Mouse (Mus musculus): Measurements from ENCODE around the gene Impg1. TPM values are rescaled to one million over a fixed set of nuclear protein-coding genes. Genes with fewer than 3 reads are reported as not detected.

The Impg1 gene
- polyA plus RNA-seq, 1 experiment, result 0.30 TPM

DNA sequence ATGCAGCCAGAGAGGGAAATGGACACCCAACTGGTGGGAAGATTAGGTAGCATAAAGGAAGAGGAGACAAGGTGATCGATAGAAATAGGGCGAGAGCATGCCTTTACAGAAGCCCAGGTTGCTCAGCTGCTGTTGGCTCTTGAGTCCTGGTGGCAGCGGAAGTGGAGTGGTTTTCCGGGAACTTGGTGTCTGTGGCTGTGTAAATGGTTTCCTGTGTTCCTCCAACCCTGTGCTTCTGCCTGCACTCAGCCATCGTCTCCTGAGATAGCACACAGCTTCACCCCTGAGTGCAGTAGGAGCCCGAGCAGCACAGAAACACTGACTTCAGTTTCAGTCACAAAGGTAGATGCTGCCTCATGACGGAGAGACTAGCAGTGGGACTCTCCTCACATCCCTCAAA lies 198.8 kb downstream of the Impg1 start:
- peak overlapping the region; percentile 4 for H3K4me3 ChIP-seq (ENCODE audit: control insufficient read depth, low read depth, low read length)
- TF ChIP-seq CTCF (IDR thresholded peaks at IDR 0.05; ENCODE audit: control insufficient read depth, insufficient read depth, insufficient replicate concordance, low read depth, low read length), result no peak
- no peak for TF ChIP-seq POLR2A (IDR thresholded peaks at IDR 0.05; ENCODE audit: control insufficient read depth, low read depth, low read length)
- no peaks in the 10 kb centered on the region for H3K27me3 ChIP-seq (ENCODE audit: control insufficient read depth, insufficient read depth, low read length)
- no peak overlapping the region for H3K27ac ChIP-seq (ENCODE audit: control insufficient read depth, insufficient read depth, low read depth, low read length)
- H3K4me1 ChIP-seq (ENCODE audit: control insufficient read depth, insufficient read depth, low read length), result no peaks in the 10 kb centered on the region; the same call in none of the 2 replicates
- H3K36me3 ChIP-seq (ENCODE audit: control insufficient read depth, insufficient read depth, low read length), result no peaks in the 10 kb centered on the region; the same call in 1 of the 2 replicates

DNA sequence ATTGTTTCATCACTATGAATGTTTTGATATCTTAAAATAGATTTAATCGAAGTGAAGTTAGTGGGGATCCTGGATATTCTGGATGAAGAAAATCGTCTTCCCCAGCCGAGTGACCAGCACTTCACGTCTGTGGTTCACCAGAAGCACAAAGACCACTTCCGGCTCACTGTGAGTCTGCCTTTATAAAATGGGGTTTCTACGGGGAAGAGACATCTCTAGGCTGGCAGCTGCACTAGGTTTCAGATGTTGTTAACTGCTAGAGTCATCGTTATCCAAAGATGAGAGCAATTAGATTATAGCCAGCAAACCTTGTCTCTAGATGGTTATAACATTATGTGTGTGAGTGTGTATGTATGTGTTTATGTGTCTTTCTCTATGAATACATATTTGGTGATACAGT lies 199.2 kb downstream of the Impg1 start:
- Histone ChIP-seq H3K27me3 (ENCODE audit: control insufficient read depth, insufficient read depth, low read length) (no peaks in the 10 kb centered on the region), H3K27ac (ENCODE audit: control insufficient read depth, insufficient read depth, low read depth, low read length) (no peak overlapping the region), H3K4me3 (ENCODE audit: control insufficient read depth, low read depth, low read length) (no peak overlapping the region), H3K36me3 (ENCODE audit: control insufficient read depth, insufficient read depth, low read length) (no peaks in the 10 kb centered on the region), H3K4me1 (ENCODE audit: control insufficient read depth, insufficient read depth, low read length) (no peaks in the 10 kb centered on the region; the same call in none of the 2 replicates)
- TF ChIP-seq CTCF (IDR thresholded peaks at IDR 0.05; ENCODE audit: control insufficient read depth, insufficient read depth, insufficient replicate concordance, low read depth, low read length), result no peak
- no peak for TF ChIP-seq POLR2A (IDR thresholded peaks at IDR 0.05; ENCODE audit: control insufficient read depth, low read depth, low read length)
